Mouse (Mus musculus): ENCODE data around the gene Tbc1d25. TPM values are rescaled to one million over a fixed set of nuclear protein-coding genes. Genes with fewer than 3 reads are reported as not detected.

Gene Tbc1d25
- polyA plus RNA-seq, 1 experiment = 9.5 TPM

DNA sequence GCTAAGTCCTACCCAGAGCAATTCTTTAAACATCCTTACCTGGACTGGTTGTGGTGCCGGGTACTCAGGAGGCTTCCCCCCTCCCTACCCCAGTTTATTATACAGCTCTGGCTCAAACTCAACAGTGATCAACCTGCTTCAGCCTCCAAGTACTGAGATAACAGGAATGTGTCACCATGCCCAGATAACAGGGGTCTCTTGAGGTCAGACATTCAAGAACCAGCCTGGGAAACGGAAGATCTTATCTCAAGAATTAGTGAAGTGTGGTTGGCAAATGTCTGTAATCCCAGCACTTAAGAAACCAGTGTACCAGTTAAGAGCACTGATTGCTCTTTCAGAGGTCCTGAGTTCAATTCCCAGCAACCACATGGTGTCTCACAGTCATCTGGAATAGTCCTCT lies 42.1 kb upstream of the Tbc1d25 start:
- Histone ChIP-seq H3K9ac (ENCODE audit: low read depth, poor library complexity, severe bottlenecking) (no peak overlapping the region), H3K4me3 (ENCODE audit: low read depth, low read length) (no peak overlapping the region), H3K36me3 (ENCODE audit: control insufficient read depth, insufficient read depth, low read length, poor library complexity, severe bottlenecking) (no peaks in the 10 kb centered on the region), H3K27ac (ENCODE audit: insufficient read depth, low read length) (no peak overlapping the region), H3K27me3 (ENCODE audit: control insufficient read depth, insufficient read depth, low read length, poor library complexity, severe bottlenecking) (no peaks in the 10 kb centered on the region; the same call in 1 of the 2 replicates), H3K9me3 (replicated peaks; ENCODE audit: control insufficient read depth, insufficient read depth, low read length, poor library complexity, severe bottlenecking) (no peaks in the 10 kb centered on the region), H3K4me1 (ENCODE audit: control insufficient read depth, insufficient read depth, low read length) (peaks cover 2% of the 10 kb centered on the region)
- TF ChIP-seq CTCF (IDR thresholded peaks at IDR 0.05; ENCODE audit: low read depth, low read length) (no peak), EP300 (IDR thresholded peaks at IDR 0.05; ENCODE audit: insufficient read depth, low read depth, low read length) (no peak), POLR2A (IDR thresholded peaks at IDR 0.05; ENCODE audit: insufficient read depth, low read length) (no peak)

- peaks cover 2% of the 10 kb centered on the region for H3K4me1 ChIP-seq (ENCODE audit: control insufficient read depth, insufficient read depth, low read length)
- no peak overlapping the region for H3K4me3 ChIP-seq (ENCODE audit: low read depth, low read length)
- H3K9me3 ChIP-seq (replicated peaks; ENCODE audit: control insufficient read depth, insufficient read depth, low read length, poor library complexity, severe bottlenecking) = no peaks in the 10 kb centered on the region
- no peak overlapping the region for H3K9ac ChIP-seq (ENCODE audit: low read depth, poor library complexity, severe bottlenecking)
- no peaks in the 10 kb centered on the region; the same call in 1 of the 2 replicates for H3K27me3 ChIP-seq (ENCODE audit: control insufficient read depth, insufficient read depth, low read length, poor library complexity, severe bottlenecking)
- H3K36me3 ChIP-seq (ENCODE audit: control insufficient read depth, insufficient read depth, low read length, poor library complexity, severe bottlenecking) = no peaks in the 10 kb centered on the region
- TF ChIP-seq POLR2A (IDR thresholded peaks at IDR 0.05; ENCODE audit: insufficient read depth, low read length) = no peak
- no peak for TF ChIP-seq CTCF (IDR thresholded peaks at IDR 0.05; ENCODE audit: low read depth, low read length)
- TF ChIP-seq EP300 (IDR thresholded peaks at IDR 0.05; ENCODE audit: insufficient read depth, low read depth, low read length) = no peak
- no peak overlapping the region for H3K27ac ChIP-seq (ENCODE audit: insufficient read depth, low read length)
These were observed 41.4 kb upstream of the Tbc1d25 start for GRCm38 (mm10) chrX:8217383-8217782.

- Histone ChIP-seq H3K9ac (ENCODE audit: low read depth, poor library complexity, severe bottlenecking) (no peak overlapping the region), H3K27ac (ENCODE audit: insufficient read depth, low read length) (no peak overlapping the region), H3K36me3 (ENCODE audit: control insufficient read depth, insufficient read depth, low read length, poor library complexity, severe bottlenecking) (no peaks in the 10 kb centered on the region), H3K4me1 (ENCODE audit: control insufficient read depth, insufficient read depth, low read length) (no peaks in the 10 kb centered on the region), H3K9me3 (replicated peaks; ENCODE audit: control insufficient read depth, insufficient read depth, low read length, poor library complexity, severe bottlenecking) (no peaks in the 10 kb centered on the region), H3K4me3 (ENCODE audit: low read depth, low read length) (no peak overlapping the region), H3K27me3 (ENCODE audit: control insufficient read depth, insufficient read depth, low read length, poor library complexity, severe bottlenecking) (no peaks in the 10 kb centered on the region)
- no peak for TF ChIP-seq CTCF (IDR thresholded peaks at IDR 0.05; ENCODE audit: low read depth, low read length)
- TF ChIP-seq EP300 (IDR thresholded peaks at IDR 0.05; ENCODE audit: insufficient read depth, low read depth, low read length) = no peak
- TF ChIP-seq POLR2A (IDR thresholded peaks at IDR 0.05; ENCODE audit: insufficient read depth, low read length) = no peak
These were observed 35.7 kb upstream of the Tbc1d25 start for GRCm38 (mm10) chrX:8211490-8212207.

DNA sequence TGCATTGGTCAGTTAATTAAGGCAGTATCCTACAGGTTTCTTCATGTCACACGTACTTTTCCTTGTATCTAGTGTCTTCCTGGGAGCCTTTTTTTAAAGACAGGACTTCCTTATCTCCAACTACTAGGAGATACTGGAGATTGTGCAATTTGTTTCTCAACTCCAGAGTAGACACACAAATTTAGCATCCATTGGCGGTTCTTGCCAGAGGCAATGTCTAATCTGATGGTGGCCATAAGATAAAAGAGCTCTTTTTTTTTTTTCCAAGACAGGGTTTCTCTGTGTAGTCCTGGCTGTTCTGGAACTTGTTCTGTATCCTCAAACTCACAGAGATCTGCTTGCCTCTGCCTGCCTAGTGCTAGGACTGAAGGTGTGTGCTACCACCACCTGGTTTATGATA lies 33.7 kb upstream of the Tbc1d25 start:
- TF ChIP-seq EP300 (IDR thresholded peaks at IDR 0.05; ENCODE audit: insufficient read depth, low read depth, low read length) = no peak
- no peak for TF ChIP-seq POLR2A (IDR thresholded peaks at IDR 0.05; ENCODE audit: insufficient read depth, low read length)
- TF ChIP-seq CTCF (IDR thresholded peaks at IDR 0.05; ENCODE audit: low read depth, low read length) = no peak
- no peaks in the 10 kb centered on the region for H3K4me1 ChIP-seq (ENCODE audit: control insufficient read depth, insufficient read depth, low read length)
- H3K9me3 ChIP-seq (replicated peaks; ENCODE audit: control insufficient read depth, insufficient read depth, low read length, poor library complexity, severe bottlenecking) = no peaks in the 10 kb centered on the region
- H3K9ac ChIP-seq (ENCODE audit: low read depth, poor library complexity, severe bottlenecking) = no peak overlapping the region
- no peak overlapping the region for H3K4me3 ChIP-seq (ENCODE audit: low read depth, low read length)
- H3K36me3 ChIP-seq (ENCODE audit: control insufficient read depth, insufficient read depth, low read length, poor library complexity, severe bottlenecking) = no peaks in the 10 kb centered on the region
- H3K27me3 ChIP-seq (ENCODE audit: control insufficient read depth, insufficient read depth, low read length, poor library complexity, severe bottlenecking) = no peaks in the 10 kb centered on the region
- no peak overlapping the region for H3K27ac ChIP-seq (ENCODE audit: insufficient read depth, low read length)

- no peak overlapping the region; the same call in 1 of the 2 replicates for H3K27ac ChIP-seq (ENCODE audit: insufficient read depth, low read length)
- no peaks in the 10 kb centered on the region for H3K27me3 ChIP-seq (ENCODE audit: control insufficient read depth, insufficient read depth, low read length, poor library complexity, severe bottlenecking)
- H3K9ac ChIP-seq (ENCODE audit: low read depth, poor library complexity, severe bottlenecking) = no peak overlapping the region
- no peaks in the 10 kb centered on the region for H3K9me3 ChIP-seq (replicated peaks; ENCODE audit: control insufficient read depth, insufficient read depth, low read length, poor library complexity, severe bottlenecking)
- TF ChIP-seq EP300 (IDR thresholded peaks at IDR 0.05; ENCODE audit: insufficient read depth, low read depth, low read length) (no peak), POLR2A (IDR thresholded peaks at IDR 0.05; ENCODE audit: insufficient read depth, low read length) (no peak), CTCF (IDR thresholded peaks at IDR 0.05; ENCODE audit: low read depth, low read length) (no peak)
- no peaks in the 10 kb centered on the region for H3K4me1 ChIP-seq (ENCODE audit: control insufficient read depth, insufficient read depth, low read length)
- no peak overlapping the region for H3K4me3 ChIP-seq (ENCODE audit: low read depth, low read length)
- H3K36me3 ChIP-seq (ENCODE audit: control insufficient read depth, insufficient read depth, low read length, poor library complexity, severe bottlenecking) = no peaks in the 10 kb centered on the region
These were observed 31.2 kb upstream of the Tbc1d25 start for GRCm38 (mm10) chrX:8207224-8207623.

GRCm38 (mm10) chrX:8206694-8207197 lies 30.8 kb upstream of the Tbc1d25 start:
- no peaks in the 10 kb centered on the region for H3K27me3 ChIP-seq (ENCODE audit: control insufficient read depth, insufficient read depth, low read length, poor library complexity, severe bottlenecking)
- H3K9ac ChIP-seq (ENCODE audit: low read depth, poor library complexity, severe bottlenecking) = peak overlapping the region; percentile 64; the same call in 1 of the 2 replicates
- peak overlapping the region; percentile 88 for H3K27ac ChIP-seq (ENCODE audit: insufficient read depth, low read length)
- H3K4me3 ChIP-seq (ENCODE audit: low read depth, low read length) = peak overlapping the region; percentile 49
- no peaks in the 10 kb centered on the region for H3K4me1 ChIP-seq (ENCODE audit: control insufficient read depth, insufficient read depth, low read length)
- no peaks in the 10 kb centered on the region for H3K9me3 ChIP-seq (replicated peaks; ENCODE audit: control insufficient read depth, insufficient read depth, low read length, poor library complexity, severe bottlenecking)
- no peaks in the 10 kb centered on the region for H3K36me3 ChIP-seq (ENCODE audit: control insufficient read depth, insufficient read depth, low read length, poor library complexity, severe bottlenecking)
- no peak for TF ChIP-seq POLR2A (IDR thresholded peaks at IDR 0.05; ENCODE audit: insufficient read depth, low read length)
- TF ChIP-seq EP300 (IDR thresholded peaks at IDR 0.05; ENCODE audit: insufficient read depth, low read depth, low read length) = no peak
- TF ChIP-seq CTCF (IDR thresholded peaks at IDR 0.05; ENCODE audit: low read depth, low read length) = no peak

Measured in ES-Bruce4 (cell line).